In genomic region chr6:47559287-47559686, GRCm38 (mm10) we compare ENCODE assay signal across 14 mouse cellular contexts.
"Had no signal": no experiment of that assay in that cellular context is flagged by ENCODE, and none has a peak within 500 bp of the region (broad histone marks: within the 10 kb centered on the region; RNA-seq: fewer than 3 reads in every experiment).

No protein-coding gene starts in this region.

- H3K9ac ChIP-seq: limb, embryonic 15.5 days; liver, embryonic 12.5 days; lung, embryonic 14.5 days; midbrain, embryonic 15.5 days; neural tube, embryonic 12.5 days had no signal

- H3K9me3 ChIP-seq: limb, embryonic 15.5 days; liver, embryonic 12.5 days; megakaryocyte, embryonic 14.5 days; midbrain, embryonic 15.5 days; neural tube, embryonic 12.5 days had no signal

- H3K4me1 ChIP-seq: limb, embryonic 15.5 days; midbrain, embryonic 15.5 days; neural tube, embryonic 12.5 days had no signal

- H3K27me3 ChIP-seq: limb, embryonic 15.5 days; liver, embryonic 12.5 days; megakaryocyte, embryonic 14.5 days; midbrain, embryonic 15.5 days; neural tube, embryonic 12.5 days had no signal

- ATAC-seq: liver, embryonic 12.5 days; midbrain, embryonic 15.5 days had no signal

- H3K4me3 ChIP-seq: limb, embryonic 15.5 days; liver, embryonic 12.5 days; megakaryocyte, embryonic 14.5 days; midbrain, embryonic 15.5 days; neural tube, embryonic 12.5 days had no signal

- DNase-seq: layer of hippocampus, adult 9-11 months; layer of hippocampus, postnatal 36 days; lung, embryonic 14.5 days; lung, postnatal 10 days; lung, postnatal 4 days; thymus, adult 18-20 months; thymus, postnatal 14 days had no signal

- H3K27ac ChIP-seq: kidney, postnatal 0 days; limb, embryonic 15.5 days; liver, embryonic 12.5 days; midbrain, embryonic 15.5 days; neural tube, embryonic 12.5 days had no signal

- H3K4me2 ChIP-seq: limb, embryonic 15.5 days; liver, embryonic 12.5 days; lung, embryonic 14.5 days; midbrain, embryonic 11.5 days; midbrain, embryonic 15.5 days; neural tube, embryonic 12.5 days had no signal
